Mouse (Mus musculus): ENCODE results near the gene Gtpbp4.
"Not testable (repeated sequence)": the region's sequence is repeated elsewhere in the genome, so short reads cannot be mapped to it uniquely, and the experiment has no call there.

Gene Gtpbp4

GRCm38 (mm10) chr13:8995990-8996786 lies at the start of gene Gtpbp4:
Gtpbp4 (minus strand) TSS chr13:8996083.
- DNase-seq (ENCODE audit: low spot score in 2 of 2): peak; percentile 82 to 95

GRCm38 (mm10) chr13:9044731-9045130 lies 48.8 kb upstream of the Gtpbp4 start:
- DNase-seq (ENCODE audit: low spot score in 2 of 2): no peak

- DNase-seq (ENCODE audit: low spot score in 2 of 2): no peak
Observed at GRCm38 (mm10) chr13:9043289-9044049, 47.6 kb upstream of the Gtpbp4 start.

- no peak for DNase-seq (ENCODE audit: low spot score in 2 of 2)
Observed at GRCm38 (mm10) chr13:9040626-9041025, 44.7 kb upstream of the Gtpbp4 start.

- no peak for DNase-seq (ENCODE audit: low spot score in 2 of 2)
Observed at GRCm38 (mm10) chr13:9031996-9032661, 36.2 kb upstream of the Gtpbp4 start.

- no peak for DNase-seq (ENCODE audit: low spot score in 2 of 2)
Observed at GRCm38 (mm10) chr13:9030364-9030763, 34.5 kb upstream of the Gtpbp4 start.

GRCm38 (mm10) chr13:9027251-9027650 lies 31.4 kb upstream of the Gtpbp4 start:
- no peak for DNase-seq (ENCODE audit: low spot score in 2 of 2)

GRCm38 (mm10) chr13:9022623-9023022 lies 26.7 kb upstream of the Gtpbp4 start:
- no peak for DNase-seq (ENCODE audit: low spot score in 2 of 2)

- no peak for DNase-seq (ENCODE audit: low spot score in 2 of 2)
Observed at GRCm38 (mm10) chr13:9021556-9021955, 25.7 kb upstream of the Gtpbp4 start.

- DNase-seq (ENCODE audit: low spot score in 2 of 2): no peak
Observed at GRCm38 (mm10) chr13:9019713-9020112, 23.8 kb upstream of the Gtpbp4 start.

- no peak for DNase-seq (ENCODE audit: low spot score in 2 of 2)
Observed at GRCm38 (mm10) chr13:9018974-9019587, 23.2 kb upstream of the Gtpbp4 start.

GRCm38 (mm10) chr13:9017190-9017589 lies 21.3 kb upstream of the Gtpbp4 start:
- DNase-seq (ENCODE audit: low spot score in 2 of 2): no peak

- DNase-seq (ENCODE audit: low spot score in 2 of 2): no peak
Observed at GRCm38 (mm10) chr13:9014431-9014830, 18.5 kb upstream of the Gtpbp4 start.

GRCm38 (mm10) chr13:9013483-9013882 lies 17.6 kb upstream of the Gtpbp4 start:
- no peak for DNase-seq (ENCODE audit: low spot score in 2 of 2)

- DNase-seq (ENCODE audit: low spot score in 2 of 2): peak; percentile 35 to 66
Observed at GRCm38 (mm10) chr13:9011596-9012350, 15.9 kb upstream of the Gtpbp4 start.

- DNase-seq (ENCODE audit: low spot score in 2 of 2): no peak
Observed at GRCm38 (mm10) chr13:9003306-9003705, 7.4 kb upstream of the Gtpbp4 start.

- no peak for DNase-seq (ENCODE audit: low spot score in 2 of 2)
Observed at GRCm38 (mm10) chr13:8999464-8999863, 3.6 kb upstream of the Gtpbp4 start.

- DNase-seq (ENCODE audit: low spot score in 2 of 2): not testable (repeated sequence)
Observed at GRCm38 (mm10) chr13:8997221-8997620, 1.3 kb upstream of the Gtpbp4 start.

- DNase-seq (ENCODE audit: low spot score in 2 of 2): no peak
Observed at GRCm38 (mm10) chr13:8995159-8995989, 509 bp downstream of the Gtpbp4 start.

- DNase-seq (ENCODE audit: low spot score in 2 of 2): no peak
Observed at GRCm38 (mm10) chr13:8992231-8992630, 3.7 kb downstream of the Gtpbp4 start.
